In the genomic region with DNA sequence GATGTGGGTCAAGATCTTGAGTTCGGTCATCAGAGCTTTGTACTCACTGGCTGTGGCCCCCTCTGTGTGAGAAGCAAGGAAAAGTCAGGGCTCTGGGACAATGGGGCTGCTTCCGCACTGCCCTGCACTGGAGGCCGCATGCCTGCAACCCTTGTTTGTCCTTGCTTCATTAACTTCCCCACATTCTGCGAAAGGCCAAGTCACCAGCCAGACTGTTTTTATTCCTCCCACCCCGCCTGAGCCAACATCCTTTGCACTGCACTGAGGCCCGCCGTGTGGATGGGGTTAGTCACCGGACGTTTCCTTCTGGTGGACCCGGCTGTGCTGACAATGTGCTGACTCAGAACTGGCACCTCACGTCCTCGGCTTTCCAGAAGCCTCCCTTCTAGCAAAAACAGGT, we compare ENCODE assay signal across 8 mouse cellular contexts.
DNase-seq lines count a peak whose midpoint lies in the region; ATAC-seq and TF ChIP-seq lines count a peak whose summit lies in the region.

No protein-coding gene starts in this region.

- peaks cover 6% of the 10 kb centered on the region for H3K4me1 ChIP-seq in heart, embryonic 13.5 days
- no peaks in the 10 kb centered on the region for H3K4me1 ChIP-seq in liver, embryonic 14.5 days (replicated peaks; ENCODE audit: control insufficient read depth in 2 of 2, insufficient read depth in 2 of 2, low read length in 1 of 2)
- no peaks in the 10 kb centered on the region for H3K4me1 ChIP-seq in forebrain, postnatal 0 days (ENCODE audit: insufficient read depth)

- H3K9ac ChIP-seq in heart, embryonic 13.5 days: no peak overlapping the region
- H3K9ac ChIP-seq in liver, embryonic 14.5 days (replicated peaks): no peak overlapping the region
- H3K9ac ChIP-seq in forebrain, postnatal 0 days: no peak overlapping the region

- no peak overlapping the region for H3K4me3 ChIP-seq in heart, embryonic 13.5 days
- H3K4me3 ChIP-seq in liver, embryonic 14.5 days (ENCODE audit: insufficient read depth in 1 of 2, low read depth in 2 of 2, low read length in 2 of 2): no peak overlapping the region
- no peak overlapping the region for H3K4me3 ChIP-seq in forebrain, postnatal 0 days (ENCODE audit: low read depth, low read length)

- H3K4me2 ChIP-seq in heart, embryonic 13.5 days: no peak overlapping the region
- no peak overlapping the region for H3K4me2 ChIP-seq in liver, embryonic 14.5 days (ENCODE audit: low read depth)
- H3K4me2 ChIP-seq in forebrain, postnatal 0 days (ENCODE audit: low read depth): no peak overlapping the region

- WGBS in heart, embryonic 13.5 days: 48% methylated on average over 12 of the region's 12 CpGs
- WGBS in liver, embryonic 14.5 days (ENCODE audit: insufficient replicate concordance): 21% methylated on average over 12 of the region's 12 CpGs
- WGBS in forebrain, postnatal 0 days: 64% methylated on average over 12 of the region's 12 CpGs

- peak; percentile 26 to 50 for DNase-seq in heart, adult 18-20 months
- no peak for DNase-seq in heart, adult 8-10 months (ENCODE audit: low spot score)
- DNase-seq in adrenal gland, postnatal 14 days: peak; percentile 60
- no peak for DNase-seq in liver, embryonic 14.5 days (ENCODE audit: low read depth in 3 of 3, low spot score in 3 of 3)
- DNase-seq in thymus, postnatal 14 days: no peak
- DNase-seq in gastrocnemius, postnatal 4 days (ENCODE audit: low spot score in 2 of 2): no peak
- DNase-seq in forebrain, postnatal 0 days: no peak

- H3K36me3 ChIP-seq in heart, embryonic 13.5 days: peaks cover 14% of the 10 kb centered on the region
- H3K36me3 ChIP-seq in liver, embryonic 14.5 days (replicated peaks; ENCODE audit: control insufficient read depth, insufficient read depth, low read depth): no peaks in the 10 kb centered on the region
- H3K36me3 ChIP-seq in forebrain, postnatal 0 days (ENCODE audit: insufficient read depth): no peaks in the 10 kb centered on the region

- 0 out of 2 replicates have a peak, but pooled peaks have one; percentile 16 for ATAC-seq in heart, embryonic 13.5 days (ENCODE audit: extremely low read depth, insufficient number of reproducible peaks, low FRiP score, low TSS enrichment)
- ATAC-seq in liver, embryonic 14.5 days (ENCODE audit: insufficient read depth): 0 out of 2 replicates have a peak, but pooled peaks have one; percentile 11
- no peak for ATAC-seq in forebrain, postnatal 0 days

- H3K9me3 ChIP-seq in heart, embryonic 13.5 days: no peaks in the 10 kb centered on the region
- H3K9me3 ChIP-seq in liver, embryonic 14.5 days (ENCODE audit: control insufficient read depth, low read length): no peaks in the 10 kb centered on the region
- H3K9me3 ChIP-seq in forebrain, postnatal 0 days (ENCODE audit: low read length): no peaks in the 10 kb centered on the region

- no peak for TF ChIP-seq EP300 in liver, embryonic 14.5 days (IDR thresholded peaks at IDR 0.05; ENCODE audit: low read depth)

- no peaks in the 10 kb centered on the region for H3K27me3 ChIP-seq in heart, embryonic 13.5 days (replicated peaks)
- no peaks in the 10 kb centered on the region for H3K27me3 ChIP-seq in liver, embryonic 14.5 days (ENCODE audit: control insufficient read depth, insufficient read depth, low read length)
- no peaks in the 10 kb centered on the region for H3K27me3 ChIP-seq in forebrain, postnatal 0 days (ENCODE audit: insufficient read depth, low read length)

- peak overlapping the region; percentile 82 for H3K27ac ChIP-seq in heart, embryonic 13.5 days (replicated peaks)
- H3K27ac ChIP-seq in liver, embryonic 14.5 days: no peak overlapping the region
- no peak overlapping the region for H3K27ac ChIP-seq in forebrain, postnatal 0 days (ENCODE audit: low read depth, low read length)

- TF ChIP-seq CTCF in liver, embryonic 14.5 days (IDR thresholded peaks at IDR 0.05; ENCODE audit: low read depth): no peak
- TF ChIP-seq CTCF in forebrain, postnatal 0 days (IDR thresholded peaks at IDR 0.05; ENCODE audit: low read depth): no peak

Comparison
In these comparisons a context has a peak if more than half of its experiments do, and no peak if none do; other contexts are left out.
1. DNase-seq: peak in heart, adult 18-20 months (2 of 2) and adrenal gland, postnatal 14 days (single experiment); none in heart, adult 8-10 months (single experiment), liver, embryonic 14.5 days (0 of 3), thymus, postnatal 14 days (single experiment), gastrocnemius, postnatal 4 days (0 of 2) and forebrain, postnatal 0 days (single experiment).